Mouse (Mus musculus) brain, embryonic 14.5 days (tissue): ENCODE data around the gene S100a1.

Experiments used
- CTCF ChIP-seq: fragments of 200-500 bp; IDR thresholded peaks from 2 replicates; pipeline ENCODE4 v1.5.1; 2012; ENCODE audit warnings: inconsistent platforms, mild to moderate bottlenecking, moderate library complexity, borderline replicate concordance; ENCODE audit not compliant: insufficient read depth, insufficient read length; ENCODE audit errors: extremely low read depth
- POLR2A ChIP-seq: fragments of 200-500 bp; IDR thresholded peaks from 2 replicates; pipeline ENCODE4 v1.6.1; 2012; ENCODE audit warnings: mild to moderate bottlenecking, inconsistent platforms, borderline replicate concordance; ENCODE audit not compliant: poor library complexity, insufficient read depth, insufficient read length, severe bottlenecking; ENCODE audit errors: extremely low read depth

DNA sequence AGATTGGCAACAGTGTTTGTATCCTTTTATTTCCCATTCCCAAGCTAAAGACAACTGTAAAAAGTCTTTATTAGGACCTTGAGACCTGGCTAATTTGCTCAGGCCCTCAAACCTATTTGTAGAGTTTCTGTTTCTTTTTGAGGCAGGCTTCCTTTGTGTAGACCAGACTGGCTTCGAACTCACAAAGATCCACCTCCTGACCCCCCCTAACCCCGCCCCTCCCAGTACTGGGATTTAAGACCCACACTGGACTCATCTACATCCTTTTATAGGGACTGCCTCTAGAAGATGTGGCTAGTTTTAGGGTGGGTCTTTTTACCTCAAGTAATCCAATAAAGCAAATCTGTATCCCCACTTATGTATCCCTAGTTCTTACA lies 4.5 kb downstream of the S100a1 start:
- TF ChIP-seq POLR2A (no peak), CTCF (no peak)
